Mouse (Mus musculus) stomach, embryonic 16.5 days (tissue): ENCODE data around the gene Cfap43. TPM values are rescaled to one million over a fixed set of nuclear protein-coding genes. Genes with fewer than 3 reads are reported as not detected.

Experiments used
- ATAC-seq: fragments of 200-750 bp; cut with Nextera tagmentation; 2 replicates; pipeline ENCODE4 v1.8.0; 2017; ENCODE audit warnings: moderate number of reproducible peaks, moderate TSS enrichment; ENCODE audit not compliant: insufficient read depth, low FRiP score
- H3K27ac ChIP-seq: fragments of 300-500 bp; sonication (generic); 2 replicates; pipeline ENCODE4 v1.5.1; 2014; ENCODE audit warnings: low read length
- H3K27me3 ChIP-seq: fragments of 300-500 bp; sonication (generic); 2 replicates; pipeline ENCODE4 v1.6.1; 2014; ENCODE audit warnings: low read length, control low read depth, mixed read lengths; ENCODE audit not compliant: control insufficient read depth, insufficient read depth
- H3K36me3 ChIP-seq: fragments of 300-500 bp; sonication (generic); 2 replicates; pipeline ENCODE4 v1.6.1; 2014; ENCODE audit warnings: low read length; ENCODE audit not compliant: control insufficient read depth, insufficient read depth
- H3K4me1 ChIP-seq: fragments of 300-500 bp; sonication (generic); 2 replicates; pipeline ENCODE4 v1.6.1; 2014; ENCODE audit warnings: low read length, control low read depth, mixed read lengths; ENCODE audit not compliant: control insufficient read depth, insufficient read depth
- H3K4me2 ChIP-seq: fragments of 300-500 bp; sonication (generic); 2 replicates; pipeline ENCODE4 v1.6.1; 2014; ENCODE audit warnings: low read depth, low read length, mixed read lengths
- H3K4me3 ChIP-seq: fragments of 300-500 bp; sonication (generic); replicated peaks from 2 replicates; pipeline ENCODE4 v1.5.1; 2014; ENCODE audit warnings: mild to moderate bottlenecking, low read length
- H3K9ac ChIP-seq: fragments of 300-500 bp; sonication (generic); 2 replicates; pipeline ENCODE4 v1.6.1; 2014; ENCODE audit warnings: low read length
- H3K9me3 ChIP-seq: fragments of 300-500 bp; sonication (generic); replicated peaks from 2 replicates; pipeline ENCODE4 v1.6.1; 2016; ENCODE audit warnings: low read length, control low read depth; ENCODE audit not compliant: control insufficient read depth
- WGBS: fragments of 180-500 bp; shearing (Covaris S2); extraction: QIAGEN DNeasy Blood & Tissue Kit; methylation state at CpG from one replicate; pipeline ENCODE4 v1.1.7; 2014; 5-methylcytosine and 5-hydroxymethylcytosine counted together
- polyA plus RNA-seq: library from polyadenylated mRNA; unstranded; fragments of >200 nt; fragmentation: Nextera tagmentation; extraction: Ambion mirVana; gene quantifications from 2 replicates; pipeline ENCODE4 v1.2.1, GENCODE M21; 2015

Gene Cfap43
- polyA plus RNA-seq, 1 experiment from 2014 or later, result 1.1 TPM

- 58% methylated on average over 13 of the region's 13 CpGs for WGBS
- ATAC-seq, result no peak
- no peaks in the 10 kb centered on the region for H3K36me3 ChIP-seq
Measured at GRCm38 (mm10) chr19:47884296-47885085, 34.6 kb downstream of the Cfap43 start.

GRCm38 (mm10) chr19:47882882-47883254 lies 36.2 kb downstream of the Cfap43 start:
- peaks cover 14% of the 10 kb centered on the region for H3K4me1 ChIP-seq
- H3K36me3 ChIP-seq, result no peaks in the 10 kb centered on the region
- H3K4me2 ChIP-seq, result no peak overlapping the region
- no peak overlapping the region for H3K27ac ChIP-seq
- no peak overlapping the region for H3K9ac ChIP-seq
- no peaks in the 10 kb centered on the region for H3K9me3 ChIP-seq
- no peaks in the 10 kb centered on the region for H3K27me3 ChIP-seq
- 46% methylated on average over 9 of the region's 9 CpGs for WGBS
- no peak overlapping the region for H3K4me3 ChIP-seq
- ATAC-seq, result no peak

More at GRCm38 (mm10) chr19:47884296-47885085, 34.6 kb downstream of the Cfap43 start:
- Histone ChIP-seq H3K27ac (no peak overlapping the region), H3K9ac (no peak overlapping the region), H3K9me3 (no peaks in the 10 kb centered on the region), H3K4me2 (no peak overlapping the region), H3K4me1 (peaks cover 14% of the 10 kb centered on the region), H3K4me3 (no peak overlapping the region), H3K27me3 (no peaks in the 10 kb centered on the region)

- Histone ChIP-seq H3K4me1 (peaks cover 14% of the 10 kb centered on the region), H3K9me3 (no peaks in the 10 kb centered on the region), H3K4me2 (no peak overlapping the region), H3K27me3 (no peaks in the 10 kb centered on the region), H3K36me3 (no peaks in the 10 kb centered on the region), H3K4me3 (no peak overlapping the region), H3K9ac (no peak overlapping the region), H3K27ac (no peak overlapping the region)
- WGBS, result 27% methylated on average over 11 of the region's 11 CpGs
- peak; percentile 56 for ATAC-seq
Measured at GRCm38 (mm10) chr19:47882151-47882881, 36.8 kb downstream of the Cfap43 start.

GRCm38 (mm10) chr19:47881538-47881937 lies 37.5 kb downstream of the Cfap43 start:
- Histone ChIP-seq H3K4me3 (no peak overlapping the region), H3K36me3 (no peaks in the 10 kb centered on the region), H3K9ac (no peak overlapping the region), H3K4me1 (peaks cover 9% of the 10 kb centered on the region), H3K4me2 (no peak overlapping the region), H3K9me3 (no peaks in the 10 kb centered on the region), H3K27ac (no peak overlapping the region), H3K27me3 (no peaks in the 10 kb centered on the region)
- ATAC-seq, result no peak
- 75% methylated on average over 7 of the region's 7 CpGs for WGBS

- 55% methylated on average over 15 of the region's 15 CpGs for WGBS
- Histone ChIP-seq H3K36me3 (no peaks in the 10 kb centered on the region), H3K9ac (no peak overlapping the region), H3K27ac (no peak overlapping the region), H3K4me2 (no peak overlapping the region), H3K4me3 (no peak overlapping the region), H3K4me1 (no peaks in the 10 kb centered on the region), H3K27me3 (no peaks in the 10 kb centered on the region), H3K9me3 (no peaks in the 10 kb centered on the region)
- ATAC-seq, result no peak
Measured at GRCm38 (mm10) chr19:47876252-47876651, 42.8 kb downstream of the Cfap43 start.

- no peak overlapping the region for H3K4me3 ChIP-seq
Measured at GRCm38 (mm10) chr19:47871515-47871914, 47.6 kb downstream of the Cfap43 start.

GRCm38 (mm10) chr19:47870102-47870666 lies 48.9 kb downstream of the Cfap43 start:
- Histone ChIP-seq H3K9ac (no peak overlapping the region), H3K4me1 (peaks cover 3% of the 10 kb centered on the region; the same call in 1 of the 2 replicates), H3K9me3 (no peaks in the 10 kb centered on the region), H3K27me3 (no peaks in the 10 kb centered on the region), H3K4me3 (no peak overlapping the region), H3K27ac (peak overlapping the region; percentile 14; the same call in 1 of the 2 replicates), H3K4me2 (no peak overlapping the region), H3K36me3 (no peaks in the 10 kb centered on the region)
- no peak for ATAC-seq
- WGBS, result 71% methylated on average over 7 of the region's 7 CpGs

More at GRCm38 (mm10) chr19:47871515-47871914, 47.6 kb downstream of the Cfap43 start:
- Histone ChIP-seq H3K27me3 (no peaks in the 10 kb centered on the region), H3K9ac (no peak overlapping the region), H3K36me3 (no peaks in the 10 kb centered on the region), H3K4me2 (no peak overlapping the region), H3K9me3 (no peaks in the 10 kb centered on the region), H3K4me1 (no peaks in the 10 kb centered on the region), H3K27ac (no peak overlapping the region)
- WGBS, result 37% methylated on average over 10 of the region's 10 CpGs
- ATAC-seq, result no peak

GRCm38 (mm10) chr19:47869516-47869915 lies 49.6 kb downstream of the Cfap43 start:
- ATAC-seq, result no peak
- WGBS, result 33% methylated on average over 3 of the region's 3 CpGs
- Histone ChIP-seq H3K9ac (no peak overlapping the region), H3K36me3 (no peaks in the 10 kb centered on the region), H3K27ac (peak overlapping the region; percentile 14; the same call in 1 of the 2 replicates), H3K4me1 (peaks cover 3% of the 10 kb centered on the region; the same call in 1 of the 2 replicates), H3K27me3 (no peaks in the 10 kb centered on the region), H3K4me3 (no peak overlapping the region), H3K9me3 (no peaks in the 10 kb centered on the region), H3K4me2 (no peak overlapping the region)

- ATAC-seq, result no peak
- 48% methylated on average over 4 of the region's 4 CpGs for WGBS
- H3K27ac ChIP-seq, result peak overlapping the region; percentile 36; the same call in 1 of the 2 replicates
Measured at GRCm38 (mm10) chr19:47868951-47869350, 50.1 kb downstream of the Cfap43 start.

More at GRCm38 (mm10) chr19:47868951-47869350, 50.1 kb downstream of the Cfap43 start:
- no peak overlapping the region for H3K4me2 ChIP-seq
- no peak overlapping the region for H3K9ac ChIP-seq
- H3K27me3 ChIP-seq, result no peaks in the 10 kb centered on the region
- no peak overlapping the region for H3K4me3 ChIP-seq
- H3K9me3 ChIP-seq, result no peaks in the 10 kb centered on the region
- peaks cover 3% of the 10 kb centered on the region; the same call in 1 of the 2 replicates for H3K4me1 ChIP-seq
- H3K36me3 ChIP-seq, result no peaks in the 10 kb centered on the region
